21 mouse cellular contexts compared by ENCODE assay signal in the genomic region with DNA sequence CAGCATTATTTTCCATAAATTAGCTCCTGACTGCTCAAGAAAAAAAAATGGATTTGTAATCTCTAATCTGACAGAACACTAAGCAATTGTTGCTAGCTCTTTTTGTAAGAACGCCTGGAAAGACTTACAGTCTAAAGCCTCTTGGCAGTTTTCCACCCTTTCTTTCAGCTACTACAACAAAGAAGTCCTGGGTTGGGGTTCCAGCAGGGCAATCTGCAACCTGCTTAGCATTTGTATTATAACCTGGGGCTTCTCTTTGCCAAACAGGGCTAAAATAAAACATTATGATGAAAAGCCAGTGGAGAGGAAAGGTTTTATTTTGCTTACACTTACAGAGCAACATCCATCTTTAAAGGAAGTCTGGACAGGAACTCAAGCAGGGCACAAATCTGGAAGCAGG. TPM values are rescaled to one million over a fixed set of nuclear protein-coding genes. Genes with fewer than 3 reads are reported as not detected.
DNase-seq lines count a peak whose midpoint lies in the region; ATAC-seq and TF ChIP-seq lines count a peak whose summit lies in the region.
"Had no signal": no experiment of that assay in that cellular context is flagged by ENCODE, and none has a peak within 500 bp of the region (broad histone marks: within the 10 kb centered on the region; RNA-seq: fewer than 3 reads in every experiment).

No protein-coding gene starts in this region.

- TF ChIP-seq CTCF in ES-Bruce4 (IDR thresholded peaks at IDR 0.05; ENCODE audit: low read depth, low read length): no peak

- no peak for ATAC-seq in limb, embryonic 14.5 days (ENCODE audit: low FRiP score, low read depth)
- ATAC-seq in heart, embryonic 12.5 days (ENCODE audit: insufficient number of reproducible peaks, low FRiP score): no peak
- ATAC-seq: CD4-positive, CD25-positive, alpha-beta regulatory T cell, adult 4 months had no signal

- 15% methylated on average over 1 of the region's 1 CpGs for WGBS in limb, embryonic 14.5 days
- WGBS in limb, embryonic 10.5 days: 67% methylated on average over 1 of the region's 1 CpGs
- WGBS in heart, embryonic 12.5 days: 33% methylated on average over 1 of the region's 1 CpGs

- H3K9ac ChIP-seq in limb, embryonic 14.5 days (ENCODE audit: low read depth, low read length, severe bottlenecking): no peak overlapping the region
- H3K9ac ChIP-seq in ES-Bruce4 (ENCODE audit: low read depth, poor library complexity, severe bottlenecking): no peak overlapping the region
- H3K9ac ChIP-seq in heart, embryonic 12.5 days: no peak overlapping the region
- H3K9ac ChIP-seq: heart, embryonic 15.5 days had no signal

- peak; percentile 2 for DNase-seq in embryo, embryonic 11 days
- DNase-seq in embryo, embryonic 10 days (ENCODE audit: low spot score): no peak
- DNase-seq in limb, embryonic 14.5 days (ENCODE audit: low spot score): peak; percentile 60
- no peak for DNase-seq in limb, embryonic 10.5 days (ENCODE audit: low spot score)
- DNase-seq in fat pad, adult 2 months (ENCODE audit: extremely low read depth, low read depth, low spot score): peak; percentile 25
- no peak for DNase-seq in urinary bladder, postnatal 25 days (ENCODE audit: low spot score)
- DNase-seq: cerebellum, adult 11 months; cerebellum, postnatal 14 days; heart, postnatal 4 days; kidney, adult 2 months; kidney, postnatal 10 days; liver; lung, postnatal 14 days; right cerebral cortex, postnatal 4 days had no signal

- no peak for TF ChIP-seq EP300 in ES-Bruce4 (IDR thresholded peaks at IDR 0.05; ENCODE audit: insufficient read depth, low read depth, low read length)

- no peak overlapping the region for H3K4me2 ChIP-seq in limb, embryonic 14.5 days (replicated peaks; ENCODE audit: low read depth, low read length, severe bottlenecking)
- no peak overlapping the region for H3K4me2 ChIP-seq in heart, embryonic 12.5 days
- H3K4me2 ChIP-seq: heart, embryonic 15.5 days had no signal

- no peak overlapping the region for H3K27ac ChIP-seq in limb, embryonic 14.5 days (replicated peaks; ENCODE audit: low read depth, low read length)
- no peak overlapping the region for H3K27ac ChIP-seq in limb, embryonic 10.5 days
- peak overlapping the region; percentile 80 for H3K27ac ChIP-seq in ES-Bruce4 (ENCODE audit: insufficient read depth, low read length)
- no peak overlapping the region for H3K27ac ChIP-seq in heart, embryonic 12.5 days (ENCODE audit: poor library complexity, severe bottlenecking)
- H3K27ac ChIP-seq: heart, embryonic 15.5 days had no signal

- no peaks in the 10 kb centered on the region for H3K9me3 ChIP-seq in limb, embryonic 14.5 days (ENCODE audit: control insufficient read depth, low read length)
- no peaks in the 10 kb centered on the region for H3K9me3 ChIP-seq in limb, embryonic 10.5 days (replicated peaks)
- no peaks in the 10 kb centered on the region for H3K9me3 ChIP-seq in ES-Bruce4 (replicated peaks; ENCODE audit: control insufficient read depth, insufficient read depth, low read length, poor library complexity, severe bottlenecking)
- H3K9me3 ChIP-seq in heart, embryonic 12.5 days (replicated peaks): peaks cover 2% of the 10 kb centered on the region; the same call in 1 of the 2 replicates
- H3K9me3 ChIP-seq: heart, embryonic 15.5 days had no signal

- no peak overlapping the region for H3K4me3 ChIP-seq in limb, embryonic 14.5 days (replicated peaks; ENCODE audit: low read length)
- H3K4me3 ChIP-seq in limb, embryonic 10.5 days: no peak overlapping the region
- no peak overlapping the region for H3K4me3 ChIP-seq in ES-Bruce4 (ENCODE audit: low read depth, low read length)
- H3K4me3 ChIP-seq in heart, embryonic 12.5 days: no peak overlapping the region
- H3K4me3 ChIP-seq: heart, embryonic 15.5 days had no signal

- no peaks in the 10 kb centered on the region for H3K27me3 ChIP-seq in limb, embryonic 14.5 days (ENCODE audit: control insufficient read depth, insufficient read depth, low read length)
- no peaks in the 10 kb centered on the region for H3K27me3 ChIP-seq in limb, embryonic 10.5 days (ENCODE audit: low read depth, poor library complexity, severe bottlenecking)
- H3K27me3 ChIP-seq in ES-Bruce4 (ENCODE audit: control insufficient read depth, insufficient read depth, low read length, poor library complexity, severe bottlenecking): no peaks in the 10 kb centered on the region
- H3K27me3 ChIP-seq in heart, embryonic 12.5 days (replicated peaks): no peaks in the 10 kb centered on the region
- H3K27me3 ChIP-seq: heart, embryonic 15.5 days had no signal

- H3K36me3 ChIP-seq in limb, embryonic 14.5 days (ENCODE audit: control insufficient read depth, insufficient read depth, low read length): no peaks in the 10 kb centered on the region
- H3K36me3 ChIP-seq in limb, embryonic 10.5 days: no peaks in the 10 kb centered on the region
- H3K36me3 ChIP-seq in ES-Bruce4 (ENCODE audit: control insufficient read depth, insufficient read depth, low read length, poor library complexity, severe bottlenecking): no peaks in the 10 kb centered on the region
- H3K36me3 ChIP-seq in heart, embryonic 12.5 days: no peaks in the 10 kb centered on the region
- H3K36me3 ChIP-seq: heart, embryonic 15.5 days had no signal

- no peak for TF ChIP-seq POLR2A in limb, embryonic 14.5 days (IDR thresholded peaks at IDR 0.05; ENCODE audit: borderline replicate concordance, extremely low read depth, insufficient read depth, insufficient read length)
- TF ChIP-seq POLR2A in ES-Bruce4 (IDR thresholded peaks at IDR 0.05; ENCODE audit: insufficient read depth, low read length): no peak

- no peaks in the 10 kb centered on the region for H3K4me1 ChIP-seq in limb, embryonic 14.5 days (ENCODE audit: control insufficient read depth, insufficient read depth, low read length)
- H3K4me1 ChIP-seq in limb, embryonic 10.5 days: no peaks in the 10 kb centered on the region
- H3K4me1 ChIP-seq in ES-Bruce4 (ENCODE audit: control insufficient read depth, insufficient read depth, low read length): peaks cover 2% of the 10 kb centered on the region
- H3K4me1 ChIP-seq in heart, embryonic 12.5 days (replicated peaks): no peaks in the 10 kb centered on the region; the same call in 1 of the 2 replicates
- H3K4me1 ChIP-seq: heart, embryonic 15.5 days had no signal

RNA-seq across cellular contexts. Expression of a gene that starts 24.1 kb away (rescaled TPM):
- polyA plus RNA-seq in limb, embryonic 14.5 days (2012; rRNA removed): 0.16 and 0.29 TPM in 2 replicates
- polyA plus RNA-seq in limb, embryonic 14.5 days (2014; fragmentation: Nextera tagmentation; extraction: Ambion mirVana): 0.06 and 0.07 TPM in 2 replicates
- polyA plus RNA-seq in limb, embryonic 10.5 days (2016; fragmentation: Nextera tagmentation; extraction: Ambion mirVana): 0.05 TPM in 1 of 2 replicates, not detected in the other
- 0.37 TPM in 1 of 2 replicates, not detected in the other for polyA plus RNA-seq in ES-Bruce4 (2011; ENCODE audit: insufficient read depth, insufficient read length, low read depth, missing spikeins)
- polyA plus RNA-seq in heart, embryonic 12.5 days (2016; fragmentation: Nextera tagmentation; extraction: Ambion mirVana): not detected in 2 replicates
- polyA plus RNA-seq: heart, embryonic 15.5 days; liver, embryonic 16.5 days; stomach, embryonic 16.5 days; thymus, postnatal 0 days had no signal

Comparison
In these comparisons a context has a peak if more than half of its experiments do, and no peak if none do; other contexts are left out.
1. DNase-seq: peak in embryo, embryonic 11 days (single experiment), limb, embryonic 14.5 days (single experiment) and fat pad, adult 2 months (single experiment); none in embryo, embryonic 10 days (single experiment), limb, embryonic 10.5 days (single experiment) and urinary bladder, postnatal 25 days (single experiment).